Mouse (Mus musculus) limb, embryonic 11.5 days (tissue): Measurements from ENCODE around the gene Itga4. TPM values are rescaled to one million over a fixed set of nuclear protein-coding genes. Genes with fewer than 3 reads are reported as not detected.
A peak's percentile ranks its signal among the peaks of the same experiment; 100 is the strongest.

Experiments
- ATAC-seq: fragments of 200-750 bp; cut with Nextera tagmentation; 2 replicates; pipeline ENCODE4 v1.8.0; 2017; ENCODE audit warnings: low read depth; ENCODE audit not compliant: insufficient number of reproducible peaks, low FRiP score, low TSS enrichment
- DNase-seq: peaks from one replicate; pipeline ENCODE4 v3.0.0-alpha.2; 2015; ENCODE audit warnings: low spot score
- H3K27ac ChIP-seq: fragments of 300-500 bp; sonication (generic); replicated peaks from 2 replicates; pipeline ENCODE4 v1.5.1; 2014; ENCODE audit warnings: low read depth, mild to moderate bottlenecking, low read length
- H3K27me3 ChIP-seq: fragments of 300-500 bp; sonication (generic); 2 replicates; pipeline ENCODE4 v1.6.1; 2014; ENCODE audit warnings: mild to moderate bottlenecking, low read length, mixed read lengths; ENCODE audit not compliant: control insufficient read depth, insufficient read depth
- H3K36me3 ChIP-seq: fragments of 300-500 bp; sonication (generic); 2 replicates; pipeline ENCODE4 v1.6.1; 2014; ENCODE audit warnings: mild to moderate bottlenecking, low read length, moderate library complexity, mixed read lengths; ENCODE audit not compliant: control insufficient read depth, insufficient read depth
- H3K4me1 ChIP-seq: fragments of 300-500 bp; sonication (generic); 2 replicates; pipeline ENCODE4 v1.6.1; 2014; ENCODE audit warnings: low read length, mixed read lengths; ENCODE audit not compliant: control insufficient read depth, insufficient read depth
- H3K4me2 ChIP-seq: fragments of 300-500 bp; sonication (generic); 2 replicates; pipeline ENCODE4 v1.6.1; 2014; ENCODE audit warnings: low read depth, mild to moderate bottlenecking, moderate library complexity; ENCODE audit not compliant: severe bottlenecking
- H3K4me3 ChIP-seq: fragments of 300-500 bp; sonication (generic); 2 replicates; pipeline ENCODE4 v1.5.1; 2014; ENCODE audit warnings: low read depth, low read length
- H3K9ac ChIP-seq: fragments of 300-500 bp; sonication (generic); 2 replicates; pipeline ENCODE4 v1.6.1; 2014; ENCODE audit warnings: mild to moderate bottlenecking, low read length
- H3K9me3 ChIP-seq: fragments of 300-500 bp; sonication (generic); 2 replicates; pipeline ENCODE4 v1.6.1; 2016; ENCODE audit warnings: low read length; ENCODE audit not compliant: control insufficient read depth
- WGBS: fragments of 180-500 bp; shearing (Covaris S2); extraction: QIAGEN DNeasy Blood & Tissue Kit; methylation state at CpG from one replicate; pipeline ENCODE4 v1.1.7; 2014; 5-methylcytosine and 5-hydroxymethylcytosine counted together
- polyA plus RNA-seq: library from polyadenylated mRNA; unstranded; fragments of >200 nt; fragmentation: Nextera tagmentation; extraction: Ambion mirVana; gene quantifications from 2 replicates; pipeline ENCODE4 v1.2.1, GENCODE M21; 2014

Gene Itga4
- polyA plus RNA-seq, 1 experiment from 2014 or later = 7.8 TPM

GRCm38 (mm10) chr2:79368661-79369060, 113.4 kb downstream of the Itga4 start:
- Histone ChIP-seq H3K4me1 (no peaks in the 10 kb centered on the region), H3K36me3 (no peaks in the 10 kb centered on the region), H3K27ac (no peak overlapping the region), H3K4me2 (no peak overlapping the region), H3K4me3 (no peak overlapping the region), H3K27me3 (no peaks in the 10 kb centered on the region), H3K9ac (no peak overlapping the region), H3K9me3 (no peaks in the 10 kb centered on the region)
- ATAC-seq = no peak
- DNase-seq = no peak
- WGBS = 87% methylated on average over 12 of the region's 12 CpGs

- Histone ChIP-seq H3K36me3 (no peaks in the 10 kb centered on the region), H3K4me1 (no peaks in the 10 kb centered on the region), H3K9ac (no peak overlapping the region), H3K4me3 (no peak overlapping the region), H3K4me2 (no peak overlapping the region), H3K27ac (no peak overlapping the region), H3K9me3 (no peaks in the 10 kb centered on the region), H3K27me3 (no peaks in the 10 kb centered on the region)
- ATAC-seq (0 out of 2 replicates have a peak, but pooled peaks have one; percentile 31), DNase-seq (no peak)
- 67% methylated on average over 7 of the region's 7 CpGs for WGBS
Observed at GRCm38 (mm10) chr2:79369061-79369524, 113.9 kb downstream of the Itga4 start.

GRCm38 (mm10) chr2:79369905-79370304, 114.7 kb downstream of the Itga4 start:
- WGBS = 85% methylated on average over 4 of the region's 4 CpGs
- Histone ChIP-seq H3K9me3 (no peaks in the 10 kb centered on the region), H3K27me3 (no peaks in the 10 kb centered on the region)

GRCm38 (mm10) chr2:79370711-79371312, 115.6 kb downstream of the Itga4 start:
- ATAC-seq = no peak
- no peak overlapping the region for H3K9ac ChIP-seq
- no peaks in the 10 kb centered on the region for H3K36me3 ChIP-seq
- no peak for DNase-seq
- no peaks in the 10 kb centered on the region for H3K9me3 ChIP-seq
- no peaks in the 10 kb centered on the region for H3K4me1 ChIP-seq
- H3K4me3 ChIP-seq = no peak overlapping the region
- no peaks in the 10 kb centered on the region for H3K27me3 ChIP-seq
- no peak overlapping the region for H3K27ac ChIP-seq
- WGBS = 86% methylated on average over 9 of the region's 9 CpGs
- no peak overlapping the region for H3K4me2 ChIP-seq

More at GRCm38 (mm10) chr2:79369905-79370304, 114.7 kb downstream of the Itga4 start:
- no peak overlapping the region for H3K27ac ChIP-seq
- H3K36me3 ChIP-seq = no peaks in the 10 kb centered on the region
- DNase-seq = no peak
- no peak for ATAC-seq
- H3K4me3 ChIP-seq = no peak overlapping the region
- no peak overlapping the region for H3K4me2 ChIP-seq
- H3K9ac ChIP-seq = no peak overlapping the region
- no peaks in the 10 kb centered on the region for H3K4me1 ChIP-seq

- Histone ChIP-seq H3K9me3 (no peaks in the 10 kb centered on the region), H3K27ac (no peak overlapping the region), H3K4me1 (no peaks in the 10 kb centered on the region), H3K4me2 (no peak overlapping the region), H3K9ac (no peak overlapping the region), H3K36me3 (no peaks in the 10 kb centered on the region), H3K4me3 (no peak overlapping the region), H3K27me3 (no peaks in the 10 kb centered on the region)
- ATAC-seq (no peak), DNase-seq (no peak)
- 85% methylated on average over 7 of the region's 7 CpGs for WGBS
Observed at GRCm38 (mm10) chr2:79371326-79372153, 116.3 kb downstream of the Itga4 start.

GRCm38 (mm10) chr2:79372154-79372467, 116.9 kb downstream of the Itga4 start:
- Histone ChIP-seq H3K9me3 (no peaks in the 10 kb centered on the region), H3K36me3 (no peaks in the 10 kb centered on the region), H3K27me3 (no peaks in the 10 kb centered on the region), H3K4me2 (no peak overlapping the region), H3K27ac (no peak overlapping the region), H3K4me1 (no peaks in the 10 kb centered on the region), H3K4me3 (no peak overlapping the region), H3K9ac (no peak overlapping the region)
- DNase-seq = no peak
- 81% methylated on average over 2 of the region's 2 CpGs for WGBS
- ATAC-seq = no peak

GRCm38 (mm10) chr2:79372486-79373200, 117.4 kb downstream of the Itga4 start:
- no peak overlapping the region for H3K27ac ChIP-seq
- no peaks in the 10 kb centered on the region for H3K27me3 ChIP-seq
- H3K9me3 ChIP-seq = no peaks in the 10 kb centered on the region
- H3K4me1 ChIP-seq = no peaks in the 10 kb centered on the region
- 51% methylated on average over 6 of the region's 6 CpGs for whole genome bisulfite sequencing
- H3K9ac ChIP-seq = no peak overlapping the region
- DNase-seq (no peak), ATAC-seq (no peak)
- H3K36me3 ChIP-seq = no peaks in the 10 kb centered on the region
- H3K4me2 ChIP-seq = no peak overlapping the region
- H3K4me3 ChIP-seq = no peak overlapping the region

- ATAC-seq (no peak), DNase-seq (no peak)
- H3K27ac ChIP-seq = no peak overlapping the region
- no peak overlapping the region for H3K4me2 ChIP-seq
- no peaks in the 10 kb centered on the region for H3K4me1 ChIP-seq
- H3K27me3 ChIP-seq = no peaks in the 10 kb centered on the region
- H3K9ac ChIP-seq = no peak overlapping the region
- H3K36me3 ChIP-seq = no peaks in the 10 kb centered on the region
- H3K9me3 ChIP-seq = no peaks in the 10 kb centered on the region
- no peak overlapping the region for H3K4me3 ChIP-seq
- 83% methylated on average over 8 of the region's 8 CpGs for WGBS
Observed at GRCm38 (mm10) chr2:79378346-79379086, 123.3 kb downstream of the Itga4 start.
